Mouse (Mus musculus) MN1 (cell line): ENCODE results near the gene Hmcn1.

ENCODE experiments used
- DNase-seq: peaks from one replicate; pipeline ENCODE4 v3.0.0-alpha.2; 2016; ENCODE audit warnings: low spot score

The Hmcn1 gene

GRCm38 (mm10) chr1:150993162-150994064 is at the start of gene Hmcn1:
Gene Hmcn1, minus strand, starts transcription at chr1:150993435.
- DNase-seq = no peak

GRCm38 (mm10) chr1:151040945-151041649 is 47.9 kb upstream of the Hmcn1 start:
- no peak for DNase-seq

- DNase-seq = no peak
Measured at GRCm38 (mm10) chr1:151040290-151040689, 47.1 kb upstream of the Hmcn1 start.

- DNase-seq = no peak
Measured at GRCm38 (mm10) chr1:151039189-151039588, 46.0 kb upstream of the Hmcn1 start.

GRCm38 (mm10) chr1:151038566-151038965 is 45.3 kb upstream of the Hmcn1 start:
- DNase-seq = no peak

GRCm38 (mm10) chr1:151036405-151036985 is 43.3 kb upstream of the Hmcn1 start:
- DNase-seq = no peak

- DNase-seq = no peak
Measured at GRCm38 (mm10) chr1:151035766-151036165, 42.5 kb upstream of the Hmcn1 start.

GRCm38 (mm10) chr1:151034993-151035592 is 41.9 kb upstream of the Hmcn1 start:
- DNase-seq = peak; percentile 47

GRCm38 (mm10) chr1:151033291-151033690 is 40.1 kb upstream of the Hmcn1 start:
- no peak for DNase-seq

- DNase-seq = no peak
Measured at GRCm38 (mm10) chr1:151031581-151031980, 38.3 kb upstream of the Hmcn1 start.

GRCm38 (mm10) chr1:151031086-151031485 is 37.9 kb upstream of the Hmcn1 start:
- DNase-seq = no peak

- no peak for DNase-seq
Measured at GRCm38 (mm10) chr1:151025049-151025773, 32.0 kb upstream of the Hmcn1 start.

GRCm38 (mm10) chr1:151019273-151019890 is 26.1 kb upstream of the Hmcn1 start:
- no peak for DNase-seq

- DNase-seq = no peak
Measured at GRCm38 (mm10) chr1:151011056-151011455, 17.8 kb upstream of the Hmcn1 start.

- DNase-seq = peak; percentile 9
Measured at GRCm38 (mm10) chr1:151009115-151009797, 16.0 kb upstream of the Hmcn1 start.

GRCm38 (mm10) chr1:151007747-151008146 is 14.5 kb upstream of the Hmcn1 start:
- DNase-seq = no peak

GRCm38 (mm10) chr1:151004007-151004406 is 10.8 kb upstream of the Hmcn1 start:
- no peak for DNase-seq

GRCm38 (mm10) chr1:151001868-151002428 is 8.7 kb upstream of the Hmcn1 start:
- no peak for DNase-seq

- no peak for DNase-seq
Measured at GRCm38 (mm10) chr1:151000714-151001113, 7.5 kb upstream of the Hmcn1 start.

GRCm38 (mm10) chr1:150994612-150995011 is 1.4 kb upstream of the Hmcn1 start:
- DNase-seq = no peak
